Mouse (Mus musculus): ENCODE measurements around the gene Tcam1.

The Tcam1 gene

GRCm38 (mm10) chr11:106318406-106319366, 42.2 kb downstream of the Tcam1 start:
- DNase-seq (ENCODE audit: low read depth) = no peak

GRCm38 (mm10) chr11:106324858-106325257, 48.4 kb downstream of the Tcam1 start:
- DNase-seq (ENCODE audit: low read depth) = no peak

GRCm38 (mm10) chr11:106325566-106326206, 49.2 kb downstream of the Tcam1 start:
- peak; percentile 59 for DNase-seq (ENCODE audit: low read depth)

GRCm38 (mm10) chr11:106326475-106326874, 50.0 kb downstream of the Tcam1 start:
- no peak for DNase-seq (ENCODE audit: low read depth)

GRCm38 (mm10) chr11:106328521-106328920, 52.0 kb downstream of the Tcam1 start:
- DNase-seq (ENCODE audit: low read depth) = no peak

- DNase-seq (ENCODE audit: low read depth) = no peak
Measured at GRCm38 (mm10) chr11:106329128-106329527, 52.7 kb downstream of the Tcam1 start.

GRCm38 (mm10) chr11:106329682-106330081, 53.2 kb downstream of the Tcam1 start:
- DNase-seq (ENCODE audit: low read depth) = peak; percentile 54

- DNase-seq (ENCODE audit: low read depth) = no peak
Measured at GRCm38 (mm10) chr11:106332458-106332857, 56.0 kb downstream of the Tcam1 start.

- DNase-seq (ENCODE audit: low read depth) = no peak
Measured at GRCm38 (mm10) chr11:106334066-106334465, 57.6 kb downstream of the Tcam1 start.

GRCm38 (mm10) chr11:106338029-106338428, 61.6 kb downstream of the Tcam1 start:
- DNase-seq (ENCODE audit: low read depth) = no peak
